Mouse (Mus musculus) limb, embryonic 12.5 days (tissue): ENCODE results near the gene A130010J15Rik. TPM values are rescaled to one million over a fixed set of nuclear protein-coding genes. Genes with fewer than 3 reads are reported as not detected.

Experiments
- ATAC-seq: fragments of 200-750 bp; cut with Nextera tagmentation; 2 replicates; pipeline ENCODE4 v1.8.0; 2017; ENCODE audit warnings: low read depth, moderate TSS enrichment; ENCODE audit not compliant: insufficient number of reproducible peaks, insufficient read depth, low FRiP score, low TSS enrichment
- H3K27ac ChIP-seq: fragments of 300-500 bp; sonication (generic); 2 replicates; pipeline ENCODE4 v1.5.1; 2016; ENCODE audit warnings: mild to moderate bottlenecking, moderate library complexity
- H3K27me3 ChIP-seq: fragments of 300-500 bp; sonication (generic); 2 replicates; pipeline ENCODE4 v1.6.1; 2016; ENCODE audit warnings: mild to moderate bottlenecking, moderate library complexity
- H3K36me3 ChIP-seq: fragments of 300-500 bp; sonication (generic); 2 replicates; pipeline ENCODE4 v1.6.1; 2016; ENCODE audit warnings: mild to moderate bottlenecking, moderate library complexity
- H3K4me1 ChIP-seq: fragments of 300-500 bp; sonication (generic); replicated peaks from 2 replicates; pipeline ENCODE4 v1.6.1; 2016
- H3K4me2 ChIP-seq: fragments of 300-500 bp; sonication (generic); 2 replicates; pipeline ENCODE4 v1.6.1; 2016; ENCODE audit warnings: mild to moderate bottlenecking, moderate library complexity
- H3K4me3 ChIP-seq: fragments of 300-500 bp; sonication (generic); replicated peaks from 2 replicates; pipeline ENCODE4 v1.5.1; 2016; ENCODE audit warnings: mild to moderate bottlenecking
- H3K9ac ChIP-seq: fragments of 300-500 bp; sonication (generic); replicated peaks from 2 replicates; pipeline ENCODE4 v1.6.1; 2016; ENCODE audit warnings: mild to moderate bottlenecking, moderate library complexity
- H3K9me3 ChIP-seq: fragments of 300-500 bp; sonication (generic); 2 replicates; pipeline ENCODE4 v1.6.1; 2016; ENCODE audit warnings: mild to moderate bottlenecking, moderate library complexity
- WGBS: fragments of 180-500 bp; shearing (Covaris S2); methylation state at CpG from one replicate; pipeline ENCODE4 v1.1.7; 2016; 5-methylcytosine and 5-hydroxymethylcytosine counted together
- polyA plus RNA-seq: library from polyadenylated mRNA; unstranded; fragments of >200 nt; fragmentation: Nextera tagmentation; extraction: Ambion mirVana; gene quantifications from 2 replicates; pipeline ENCODE4 v1.2.1, GENCODE M21; 2016

The A130010J15Rik gene
- polyA plus RNA-seq, 1 experiment from 2014 or later = 14.9 TPM

DNA sequence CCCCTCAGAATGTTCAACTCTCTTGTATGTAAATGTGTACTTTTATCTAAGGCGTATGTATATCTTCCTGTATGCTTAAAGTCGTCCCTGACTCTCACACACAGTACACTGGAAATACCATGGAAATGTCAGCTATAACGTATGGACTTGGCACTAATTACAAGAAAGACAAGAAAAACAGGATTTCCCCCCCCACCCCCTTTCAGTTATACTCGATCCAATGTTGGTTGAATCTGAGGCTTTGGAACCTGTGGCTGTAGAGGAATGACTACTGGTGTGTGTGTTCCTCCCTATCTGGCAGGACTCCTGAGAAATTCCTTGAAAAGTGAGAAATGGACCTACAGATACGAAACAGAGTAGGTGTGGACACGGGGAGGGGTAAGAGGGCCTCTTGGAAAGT lies 20.4 kb downstream of the A130010J15Rik start:
- Histone ChIP-seq H3K4me2 (no peak overlapping the region), H3K27ac (peak overlapping the region; percentile 84; the same call in 1 of the 2 replicates)
- WGBS = 88% methylated on average over 6 of the region's 6 CpGs

DNA sequence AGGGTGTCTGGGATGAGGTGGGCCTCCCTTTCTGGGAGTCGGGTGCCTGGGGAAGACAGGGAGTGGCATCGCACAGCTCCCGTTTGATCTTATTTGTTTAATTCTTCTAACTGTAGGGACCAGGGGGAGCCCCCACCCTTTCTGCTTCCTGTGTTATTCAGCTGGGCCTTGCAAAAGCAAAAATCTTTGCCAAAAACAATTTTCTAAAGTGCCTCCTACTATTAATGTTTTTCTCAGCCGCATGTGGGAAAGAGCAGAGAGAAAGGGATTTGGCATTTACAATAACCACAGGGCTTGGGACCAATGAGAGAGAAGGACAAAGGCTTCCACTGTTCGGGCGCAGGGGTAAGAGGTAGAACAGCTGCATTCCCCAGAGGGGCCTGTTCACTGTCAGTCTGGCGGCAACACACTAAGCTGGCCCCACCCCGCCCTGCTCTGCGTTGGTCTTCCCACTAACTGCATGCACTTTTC lies 21.3 kb downstream of the A130010J15Rik start:
- peak overlapping the region; percentile 30 for H3K4me2 ChIP-seq
- peak overlapping the region; percentile 84 for H3K27ac ChIP-seq
- peak; percentile 93 for ATAC-seq
- H3K4me3 ChIP-seq = no peak overlapping the region
- no peaks in the 10 kb centered on the region for H3K36me3 ChIP-seq
- H3K9me3 ChIP-seq = no peaks in the 10 kb centered on the region
- no peaks in the 10 kb centered on the region; the same call in 1 of the 2 replicates for H3K27me3 ChIP-seq
- peak overlapping the region; percentile 12; the same call in 1 of the 2 replicates for H3K9ac ChIP-seq
- peaks cover 31% of the 10 kb centered on the region for H3K4me1 ChIP-seq
- 16% methylated on average over 9 of the region's 9 CpGs for WGBS

More for the DNA sequence above, 20.4 kb downstream of the A130010J15Rik start:
- peaks cover 31% of the 10 kb centered on the region for H3K4me1 ChIP-seq
- no peak overlapping the region for H3K4me3 ChIP-seq
- no peaks in the 10 kb centered on the region for H3K9me3 ChIP-seq
- no peak overlapping the region for H3K9ac ChIP-seq
- ATAC-seq = no peak
- no peaks in the 10 kb centered on the region; the same call in 1 of the 2 replicates for H3K27me3 ChIP-seq
- no peaks in the 10 kb centered on the region for H3K36me3 ChIP-seq

DNA sequence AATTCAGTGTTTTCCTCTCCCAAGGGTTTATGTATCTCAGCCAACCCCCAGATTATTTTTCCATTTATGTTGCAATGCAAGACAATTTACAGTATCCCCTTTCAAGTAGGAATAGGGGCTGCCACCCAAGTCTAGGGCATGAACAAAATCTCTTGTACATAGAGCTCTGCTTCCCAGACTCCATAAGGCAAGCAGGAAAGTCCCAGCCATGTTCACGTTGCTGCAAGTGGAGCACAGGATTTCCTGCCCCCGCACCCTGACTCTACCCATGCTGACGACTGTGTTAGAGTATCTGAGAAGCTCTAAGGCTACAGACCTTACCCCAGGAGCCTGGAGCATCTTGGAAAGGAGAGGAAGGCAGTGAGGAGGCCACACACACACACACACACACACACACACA lies 21.9 kb downstream of the A130010J15Rik start:
- 53% methylated on average over 3 of the region's 3 CpGs for WGBS
- peak overlapping the region; percentile 30; the same call in 1 of the 2 replicates for H3K4me2 ChIP-seq

DNA sequence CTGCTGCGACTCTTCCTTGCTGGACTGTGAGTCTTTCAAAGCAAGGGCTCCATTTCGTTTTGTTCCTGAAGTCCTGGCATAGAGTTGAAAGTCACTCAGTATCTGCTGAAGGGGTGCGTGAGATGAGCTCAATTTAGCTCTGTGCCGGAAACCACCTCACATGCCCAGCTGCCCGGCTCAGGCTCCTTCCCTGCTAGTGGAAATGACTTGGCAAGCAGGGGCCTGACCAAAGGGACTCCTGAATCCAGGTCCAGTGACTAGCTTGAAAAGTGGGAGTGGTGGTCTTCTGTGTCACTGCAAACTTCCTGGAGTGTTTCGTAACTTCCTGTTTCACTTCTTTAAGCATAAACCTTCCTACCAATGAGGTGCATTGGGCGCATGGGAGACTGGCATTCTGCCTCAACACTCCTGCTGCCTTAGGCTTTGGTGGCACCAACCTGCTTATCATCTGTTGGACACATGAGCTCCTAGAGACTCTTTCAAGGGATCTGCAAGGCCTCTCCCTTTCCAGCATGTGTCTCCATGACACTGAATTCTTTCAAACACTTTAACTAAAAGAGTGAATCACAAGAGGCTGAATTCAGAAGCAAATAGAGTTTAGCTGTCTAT lies 23.9 kb downstream of the A130010J15Rik start:
- Histone ChIP-seq H3K4me3 (no peak overlapping the region), H3K27ac (no peak overlapping the region), H3K4me1 (peaks cover 25% of the 10 kb centered on the region), H3K27me3 (no peaks in the 10 kb centered on the region), H3K9ac (no peak overlapping the region), H3K36me3 (no peaks in the 10 kb centered on the region), H3K9me3 (no peaks in the 10 kb centered on the region), H3K4me2 (no peak overlapping the region)
- ATAC-seq = no peak
- WGBS = 91% methylated on average over 7 of the region's 7 CpGs

More for the DNA sequence above, 21.9 kb downstream of the A130010J15Rik start:
- Histone ChIP-seq H3K27ac (peak overlapping the region; percentile 84), H3K4me3 (no peak overlapping the region), H3K4me1 (peaks cover 26% of the 10 kb centered on the region), H3K27me3 (no peaks in the 10 kb centered on the region; the same call in 1 of the 2 replicates), H3K9me3 (no peaks in the 10 kb centered on the region), H3K36me3 (no peaks in the 10 kb centered on the region), H3K9ac (no peak overlapping the region)
- ATAC-seq = no peak

DNA sequence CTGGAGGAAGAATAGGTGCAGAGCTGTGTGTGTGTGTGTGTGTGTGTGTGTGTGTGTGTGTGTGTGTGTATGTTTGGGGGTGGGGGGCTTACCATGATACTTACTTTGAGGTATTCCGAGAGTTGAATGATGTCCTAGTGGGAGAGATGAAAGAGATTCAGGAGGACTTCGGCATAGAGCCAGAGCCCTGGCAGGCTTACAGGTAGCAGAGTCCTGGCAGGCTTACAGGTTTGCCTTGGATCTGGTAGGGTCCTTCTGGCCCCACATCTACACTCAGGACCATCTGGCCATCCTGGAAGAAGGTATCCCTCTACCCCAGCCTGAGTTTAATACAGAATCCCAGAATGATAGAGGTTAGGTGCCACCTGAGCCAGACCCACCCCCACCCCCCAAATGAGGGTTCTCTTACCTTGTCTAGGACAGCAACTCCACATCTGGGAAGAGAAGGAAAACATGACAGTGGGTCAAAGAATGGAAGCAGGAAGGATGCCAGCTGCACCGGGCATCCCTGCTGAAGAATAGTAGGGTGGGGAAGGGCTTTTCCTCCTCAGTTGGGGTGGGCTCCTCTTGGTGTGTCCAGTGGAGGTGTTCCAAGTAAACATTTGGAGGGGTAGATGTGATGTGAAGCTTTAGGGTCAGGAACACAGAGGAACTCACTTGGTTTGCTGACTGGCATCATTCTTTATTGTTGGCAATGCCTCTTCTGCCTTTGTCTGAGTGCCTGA lies 26.7 kb downstream of the A130010J15Rik start:
- ATAC-seq = no peak
- H3K4me2 ChIP-seq = no peak overlapping the region
- no peaks in the 10 kb centered on the region for H3K27me3 ChIP-seq
- H3K27ac ChIP-seq = no peak overlapping the region
- no peak overlapping the region for H3K9ac ChIP-seq
- no peaks in the 10 kb centered on the region for H3K9me3 ChIP-seq
- no peaks in the 10 kb centered on the region for H3K36me3 ChIP-seq
- H3K4me1 ChIP-seq = peaks cover 10% of the 10 kb centered on the region
- H3K4me3 ChIP-seq = no peak overlapping the region
- WGBS = 83% methylated on average over 3 of the region's 3 CpGs

DNA sequence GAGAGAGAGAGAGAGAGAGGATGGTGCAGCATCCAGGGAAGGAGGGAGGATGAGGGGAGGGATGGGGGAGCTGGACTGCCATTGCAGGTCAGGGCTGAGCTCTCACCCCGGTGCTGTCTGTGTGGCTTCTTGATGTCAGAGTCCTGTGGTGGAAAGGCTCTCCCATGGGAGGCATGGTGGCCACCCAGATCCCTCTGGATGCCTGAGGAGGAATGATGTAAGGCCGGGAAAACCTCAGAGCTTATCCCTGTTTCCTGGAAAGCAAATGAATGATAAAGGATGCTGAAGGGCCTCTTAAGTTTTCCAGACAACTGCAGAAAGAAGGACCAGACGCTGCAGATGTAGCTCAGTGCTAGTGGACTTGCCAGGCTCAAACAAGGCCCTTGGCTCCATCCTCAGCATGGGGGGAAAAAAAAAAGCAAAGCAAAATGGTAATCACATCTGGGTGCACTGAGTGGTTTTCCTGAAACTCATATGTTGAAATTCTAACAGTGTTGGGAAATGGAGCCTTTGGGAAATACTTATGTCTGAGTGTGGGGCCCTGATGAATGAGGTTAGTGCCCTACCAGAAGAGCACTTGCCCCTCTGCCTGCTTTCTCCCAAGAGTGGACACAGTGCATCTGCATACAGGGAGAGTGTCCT lies 27.4 kb downstream of the A130010J15Rik start:
- Histone ChIP-seq H3K36me3 (no peaks in the 10 kb centered on the region), H3K4me2 (no peak overlapping the region), H3K9ac (no peak overlapping the region), H3K27me3 (no peaks in the 10 kb centered on the region), H3K4me1 (peaks cover 3% of the 10 kb centered on the region), H3K4me3 (no peak overlapping the region), H3K9me3 (no peaks in the 10 kb centered on the region), H3K27ac (0 out of 2 replicates have a peak overlapping the region, but pooled peaks have one; percentile 17)
- 72% methylated on average over 3 of the region's 3 CpGs for WGBS
- no peak for ATAC-seq

DNA sequence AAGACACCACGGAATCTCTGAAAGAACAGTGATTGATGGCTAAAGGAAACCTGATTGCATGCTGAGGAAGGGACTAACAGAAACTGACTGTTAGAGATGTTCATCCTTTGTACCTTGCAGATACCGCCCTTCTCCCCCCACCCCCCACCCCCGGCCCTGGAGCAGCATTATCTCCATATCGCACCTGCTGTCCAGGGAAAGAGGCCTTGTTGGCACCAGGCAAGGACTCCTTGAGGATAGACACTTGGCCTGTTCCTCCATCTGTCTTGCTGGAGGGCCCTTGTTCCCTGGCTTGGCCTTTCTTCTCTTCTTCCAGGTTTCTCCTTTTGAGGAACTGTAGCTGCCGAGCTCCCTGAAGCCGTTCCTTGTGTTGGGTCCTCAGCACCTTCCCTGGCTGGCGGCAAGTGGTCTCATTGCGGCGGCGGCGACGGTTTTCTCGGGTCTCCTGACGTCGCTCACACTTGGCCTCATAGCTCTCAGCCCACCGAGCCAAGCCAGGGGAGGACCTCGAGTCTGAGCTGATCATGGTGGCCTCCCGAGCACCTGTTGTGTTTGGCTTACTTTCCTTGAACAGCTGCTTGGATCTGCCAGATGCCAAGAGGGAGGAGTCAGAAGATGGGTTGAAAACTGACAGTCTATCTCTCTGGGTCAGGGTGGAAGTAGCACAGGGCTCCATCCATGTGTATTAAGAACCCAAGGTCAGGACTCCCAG lies 29.8 kb downstream of the A130010J15Rik start:
- Histone ChIP-seq H3K9me3 (no peaks in the 10 kb centered on the region), H3K4me1 (no peaks in the 10 kb centered on the region)
- no peak for ATAC-seq

DNA sequence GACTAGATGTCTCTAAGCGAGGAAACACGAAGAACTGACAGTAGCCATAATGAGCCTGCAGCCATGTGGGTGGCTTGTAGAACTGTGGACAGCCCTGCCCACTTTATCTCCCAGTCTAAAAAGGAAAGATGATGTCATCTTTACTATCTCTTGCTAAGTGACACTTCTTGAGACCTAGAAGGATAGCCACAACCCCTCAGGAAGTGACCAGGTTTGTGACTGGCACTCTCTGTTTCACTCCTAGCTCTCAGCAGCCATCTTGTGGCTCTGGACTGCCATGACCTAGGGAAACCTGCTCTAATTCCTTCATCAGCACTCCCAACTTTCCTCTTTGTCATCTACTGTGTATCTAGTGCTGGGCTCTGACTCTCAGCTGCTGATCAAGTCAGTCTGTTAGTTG lies 30.5 kb downstream of the A130010J15Rik start:
- no peaks in the 10 kb centered on the region for H3K27me3 ChIP-seq
- 85% methylated on average over 2 of the region's 2 CpGs for WGBS
- no peaks in the 10 kb centered on the region for H3K9me3 ChIP-seq
- H3K4me3 ChIP-seq = no peak overlapping the region
- no peak overlapping the region for H3K27ac ChIP-seq
- no peak overlapping the region for H3K9ac ChIP-seq
- no peaks in the 10 kb centered on the region for H3K4me1 ChIP-seq
- ATAC-seq = no peak; the same call in 1 of the 2 replicates
- no peaks in the 10 kb centered on the region for H3K36me3 ChIP-seq
- no peak overlapping the region for H3K4me2 ChIP-seq

More for the DNA sequence above, 29.8 kb downstream of the A130010J15Rik start:
- no peaks in the 10 kb centered on the region for H3K36me3 ChIP-seq
- no peak overlapping the region for H3K27ac ChIP-seq
- H3K4me3 ChIP-seq = no peak overlapping the region
- H3K27me3 ChIP-seq = no peaks in the 10 kb centered on the region
- WGBS = 86% methylated on average over 18 of the region's 18 CpGs
- no peak overlapping the region for H3K9ac ChIP-seq
- H3K4me2 ChIP-seq = no peak overlapping the region

DNA sequence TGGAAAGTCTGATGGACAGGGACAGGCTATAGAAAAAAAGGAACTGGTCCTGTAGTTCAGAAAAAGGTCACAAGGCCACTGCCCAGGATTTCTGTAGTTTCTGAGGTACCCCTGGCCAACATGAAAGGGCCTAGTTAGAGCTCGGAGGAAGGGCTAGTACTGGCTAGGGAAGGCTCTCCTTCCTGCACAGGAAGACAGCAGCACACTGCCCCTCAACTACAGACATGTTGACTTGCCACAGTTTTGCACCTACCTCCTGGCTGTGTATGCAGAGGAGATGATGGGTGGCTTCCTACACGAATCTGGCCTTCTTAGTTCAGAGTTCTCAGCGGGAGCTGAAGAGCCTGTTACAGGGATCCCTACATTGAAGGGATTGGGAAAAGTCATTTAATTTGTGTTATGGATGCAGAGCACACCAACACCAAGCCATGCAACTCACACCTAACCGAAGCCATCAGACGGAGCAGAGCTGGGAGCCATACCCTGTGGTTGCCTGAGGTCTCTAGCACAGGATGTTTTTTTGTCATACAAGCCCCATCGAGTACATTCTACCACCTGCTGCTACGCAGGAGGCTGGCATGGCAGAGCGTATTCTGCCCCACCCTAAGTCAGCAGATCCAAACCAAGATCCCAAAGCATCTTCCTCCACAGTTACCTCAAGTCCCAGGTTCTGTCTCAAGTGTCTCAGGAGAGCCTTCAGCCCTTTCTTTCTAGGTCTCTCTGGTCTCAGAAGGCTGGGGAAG lies 33.0 kb downstream of the A130010J15Rik start:
- Histone ChIP-seq H3K4me3 (no peak overlapping the region), H3K9ac (no peak overlapping the region), H3K9me3 (no peaks in the 10 kb centered on the region), H3K27me3 (no peaks in the 10 kb centered on the region), H3K27ac (no peak overlapping the region), H3K4me1 (no peaks in the 10 kb centered on the region), H3K4me2 (no peak overlapping the region), H3K36me3 (no peaks in the 10 kb centered on the region)
- 84% methylated on average over 8 of the region's 8 CpGs for whole genome bisulfite sequencing
- ATAC-seq = no peak

DNA sequence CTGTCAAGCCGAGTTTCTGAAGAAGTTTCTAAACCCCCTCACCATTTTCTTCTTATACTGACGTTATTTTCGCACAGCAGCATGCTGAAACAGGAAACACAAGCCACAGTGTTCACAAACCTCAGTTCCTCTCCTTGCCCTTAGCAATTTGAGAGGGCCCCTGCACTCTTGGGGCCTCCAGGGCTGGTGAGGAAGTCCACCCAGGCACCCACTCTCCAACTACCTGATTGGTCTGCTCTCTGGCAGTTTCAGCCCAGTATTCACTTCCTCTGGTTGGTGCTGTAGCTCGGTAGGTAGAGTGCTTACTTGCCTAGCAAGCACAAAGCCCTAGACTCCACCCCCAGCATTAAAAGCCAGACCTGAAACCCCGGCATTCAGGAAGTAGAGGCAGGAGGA lies 33.5 kb downstream of the A130010J15Rik start, which contains the start of gene Traf3ip3:
Traf3ip3 (minus strand) TSS at position 321 of the 396 bp plus-strand sequence.
- Histone ChIP-seq H3K9me3 (no peaks in the 10 kb centered on the region), H3K4me2 (no peak within 1 kb of the TSS), H3K27ac (no peak within 1 kb of the TSS), H3K9ac (no peak within 1 kb of the TSS), H3K4me1 (no peaks in the 10 kb centered on the region), H3K27me3 (no peaks in the 10 kb centered on the region), H3K4me3 (no peak within 1 kb of the TSS), H3K36me3 (no peaks in the 10 kb centered on the region)
- 56% methylated on average over 5 of the region's 5 CpGs for WGBS
- ATAC-seq = no peak
